10 mouse cellular contexts compared by ENCODE assay signal in genomic region chr3:126996721-126997120, GRCm38 (mm10).
A peak's percentile ranks its signal among the peaks of the same experiment; 100 is the strongest.
DNase-seq lines count a peak whose midpoint lies in the region; ATAC-seq lines count a peak whose summit lies in the region.
"Had no signal": no experiment of that assay in that cellular context is flagged by ENCODE, and none has a peak within 500 bp of the region (broad histone marks: within the 10 kb centered on the region; RNA-seq: fewer than 3 reads in every experiment).

No protein-coding gene starts in this region.

- 49% methylated on average over 8 of the region's 8 CpGs for WGBS in neural tube, embryonic 11.5 days
- 17% methylated on average over 8 of the region's 8 CpGs for WGBS in hindbrain, embryonic 14.5 days
- whole genome bisulfite sequencing in midbrain, embryonic 15.5 days, result 15% methylated on average over 8 of the region's 8 CpGs
- WGBS in kidney, embryonic 15.5 days, result 83% methylated on average over 8 of the region's 8 CpGs

- H3K4me3 ChIP-seq in neural tube, embryonic 11.5 days (ENCODE audit: low read depth, low read length), result no peak overlapping the region
- no peak overlapping the region for H3K4me3 ChIP-seq in hindbrain, embryonic 14.5 days (replicated peaks; ENCODE audit: low read length)
- H3K4me3 ChIP-seq in midbrain, embryonic 15.5 days, result no peak overlapping the region
- H3K4me3 ChIP-seq in kidney, embryonic 15.5 days (replicated peaks), result no peak overlapping the region

- H3K9me3 ChIP-seq in neural tube, embryonic 11.5 days (ENCODE audit: control insufficient read depth, low read length), result no peaks in the 10 kb centered on the region
- H3K9me3 ChIP-seq in hindbrain, embryonic 14.5 days (ENCODE audit: control insufficient read depth, low read length), result no peaks in the 10 kb centered on the region
- H3K9me3 ChIP-seq in midbrain, embryonic 15.5 days, result no peaks in the 10 kb centered on the region
- H3K9me3 ChIP-seq in kidney, embryonic 15.5 days (replicated peaks), result no peaks in the 10 kb centered on the region

- no peaks in the 10 kb centered on the region for H3K27me3 ChIP-seq in neural tube, embryonic 11.5 days (ENCODE audit: control insufficient read depth, insufficient read depth, low read length)
- H3K27me3 ChIP-seq in hindbrain, embryonic 14.5 days (ENCODE audit: control insufficient read depth, insufficient read depth, low read length), result no peaks in the 10 kb centered on the region
- H3K27me3 ChIP-seq in midbrain, embryonic 15.5 days (replicated peaks), result no peaks in the 10 kb centered on the region
- H3K27me3 ChIP-seq in kidney, embryonic 15.5 days, result no peaks in the 10 kb centered on the region

- H3K27ac ChIP-seq in neural tube, embryonic 11.5 days (ENCODE audit: low read depth, low read length), result peak overlapping the region; percentile 51
- peak overlapping the region; percentile 70; the same call in 1 of the 2 replicates for H3K27ac ChIP-seq in hindbrain, embryonic 14.5 days
- peak overlapping the region; percentile 76 for H3K27ac ChIP-seq in midbrain, embryonic 15.5 days
- no peak overlapping the region for H3K27ac ChIP-seq in kidney, embryonic 15.5 days
- H3K27ac ChIP-seq: macrophage had no signal

- peak overlapping the region; percentile 21 for H3K4me2 ChIP-seq in neural tube, embryonic 11.5 days (ENCODE audit: low read depth)
- 0 out of 2 replicates have a peak overlapping the region, but pooled peaks have one; percentile 10 for H3K4me2 ChIP-seq in hindbrain, embryonic 14.5 days (replicated peaks)
- peak overlapping the region; percentile 30 for H3K4me2 ChIP-seq in midbrain, embryonic 15.5 days
- no peak overlapping the region for H3K4me2 ChIP-seq in kidney, embryonic 15.5 days

- peak; percentile 34 for DNase-seq in neural tube, embryonic 11.5 days (ENCODE audit: low spot score)
- no peak for DNase-seq in neural tube, embryonic 10.5 days (ENCODE audit: extremely low spot score, low spot score)
- no peak for DNase-seq in hindbrain, embryonic 14.5 days (ENCODE audit: low spot score)
- DNase-seq in adrenal gland, postnatal 4 days (ENCODE audit: low spot score in 2 of 2), result no peak
- no peak for DNase-seq in frontal cortex, postnatal 36 days (ENCODE audit: low spot score in 2 of 2)
- no peak for DNase-seq in right cerebral cortex, postnatal 4 days
- DNase-seq: heart, postnatal 14 days had no signal

- no peak overlapping the region for H3K9ac ChIP-seq in neural tube, embryonic 11.5 days (ENCODE audit: low read length)
- no peak overlapping the region for H3K9ac ChIP-seq in hindbrain, embryonic 14.5 days
- no peak overlapping the region for H3K9ac ChIP-seq in midbrain, embryonic 15.5 days
- H3K9ac ChIP-seq in kidney, embryonic 15.5 days, result no peak overlapping the region

- ATAC-seq in neural tube, embryonic 11.5 days (ENCODE audit: insufficient read depth, low FRiP score, low TSS enrichment), result peak; percentile 54
- ATAC-seq in hindbrain, embryonic 14.5 days (ENCODE audit: low FRiP score), result peak; percentile 43; the same call in 1 of the 2 replicates
- no peak; the same call in 1 of the 2 replicates for ATAC-seq in midbrain, embryonic 15.5 days (replicated peaks)
- no peak for ATAC-seq in kidney, embryonic 15.5 days (replicated peaks; ENCODE audit: low FRiP score)

- peaks cover 19% of the 10 kb centered on the region for H3K4me1 ChIP-seq in neural tube, embryonic 11.5 days (ENCODE audit: control insufficient read depth, insufficient read depth, low read length)
- peaks cover 31% of the 10 kb centered on the region for H3K4me1 ChIP-seq in hindbrain, embryonic 14.5 days (replicated peaks; ENCODE audit: control insufficient read depth, insufficient read depth, low read length)
- peaks cover 35% of the 10 kb centered on the region for H3K4me1 ChIP-seq in midbrain, embryonic 15.5 days
- H3K4me1 ChIP-seq in kidney, embryonic 15.5 days, result peaks cover 14% of the 10 kb centered on the region

- no peaks in the 10 kb centered on the region for H3K36me3 ChIP-seq in neural tube, embryonic 11.5 days (ENCODE audit: control insufficient read depth, insufficient read depth, low read length)
- peaks cover 25% of the 10 kb centered on the region; the same call in 1 of the 2 replicates for H3K36me3 ChIP-seq in hindbrain, embryonic 14.5 days (replicated peaks; ENCODE audit: control insufficient read depth, insufficient read depth)
- no peaks in the 10 kb centered on the region for H3K36me3 ChIP-seq in midbrain, embryonic 15.5 days (replicated peaks)
- no peaks in the 10 kb centered on the region for H3K36me3 ChIP-seq in kidney, embryonic 15.5 days

Comparison
In these comparisons a context has a peak if more than half of its experiments do, and no peak if none do; other contexts are left out.
1. ATAC-seq: peak in neural tube, embryonic 11.5 days (single experiment) and hindbrain, embryonic 14.5 days (single experiment); none in midbrain, embryonic 15.5 days (single experiment) and kidney, embryonic 15.5 days (single experiment).